21 mouse cellular contexts compared by ENCODE assay signal in the genomic region with DNA sequence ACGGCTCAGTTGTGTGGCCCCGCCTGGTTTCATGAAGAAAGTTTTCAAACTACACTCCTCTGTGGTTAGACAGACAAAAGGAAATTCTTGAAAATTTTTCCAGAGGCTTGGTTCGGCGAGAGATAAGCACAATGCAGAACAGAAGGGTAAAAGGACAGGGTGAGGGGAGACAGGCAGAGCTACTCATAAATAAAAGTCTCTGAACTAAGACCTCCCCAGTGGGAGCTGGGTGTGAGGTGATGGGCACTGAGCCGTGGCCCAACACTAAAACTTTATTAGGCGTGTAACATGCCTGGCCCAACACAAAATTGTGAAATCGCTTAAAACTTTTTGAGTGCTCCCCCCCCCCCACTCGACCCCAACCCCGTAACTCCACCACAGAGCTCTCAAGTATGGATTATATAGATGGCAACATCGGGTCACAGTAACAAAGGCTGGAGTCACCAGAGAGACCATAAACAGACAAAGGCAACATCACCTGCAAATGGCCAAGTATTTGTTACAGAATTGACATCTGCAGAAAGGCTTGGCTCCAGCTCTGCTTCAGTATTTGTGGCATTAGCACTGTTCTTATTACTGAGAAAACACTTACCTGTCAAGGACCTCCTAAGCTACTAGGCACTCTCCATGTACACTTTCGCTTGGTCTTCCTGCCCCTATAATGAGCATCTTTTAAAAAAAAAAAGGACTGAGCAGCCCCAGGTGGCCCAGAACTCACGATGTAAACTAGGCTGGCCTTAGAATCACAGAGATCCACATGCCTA.
DNase-seq lines count a peak whose midpoint lies in the region; ATAC-seq and TF ChIP-seq lines count a peak whose summit lies in the region.
"Had no signal": no experiment of that assay in that cellular context is flagged by ENCODE, and none has a peak within 500 bp of the region (broad histone marks: within the 10 kb centered on the region; RNA-seq: fewer than 3 reads in every experiment).

No protein-coding gene starts in this region.

- H3K4me1 ChIP-seq in heart, adult 2 months (ENCODE audit: control insufficient read depth, insufficient read depth, low read length) = peaks cover 15% of the 10 kb centered on the region
- peaks cover 36% of the 10 kb centered on the region for H3K4me1 ChIP-seq in kidney, embryonic 14.5 days (ENCODE audit: control insufficient read depth, insufficient read depth, low read length)
- H3K4me1 ChIP-seq in lung, postnatal 0 days (ENCODE audit: insufficient read depth, low read depth, low read length) = peaks cover 25% of the 10 kb centered on the region
- H3K4me1 ChIP-seq: hindbrain, embryonic 10.5 days; liver, embryonic 15.5 days; midbrain, embryonic 12.5 days had no signal

- no peak overlapping the region for H3K9ac ChIP-seq in heart, adult 2 months (ENCODE audit: low read depth, low read length)
- H3K9ac ChIP-seq in kidney, embryonic 14.5 days (ENCODE audit: low read depth, low read length) = no peak overlapping the region
- no peak overlapping the region for H3K9ac ChIP-seq in lung, postnatal 0 days (replicated peaks; ENCODE audit: low read depth)
- H3K9ac ChIP-seq: embryonic facial prominence, embryonic 15.5 days; heart, embryonic 13.5 days; limb, embryonic 15.5 days; liver, embryonic 15.5 days; midbrain, embryonic 12.5 days had no signal

- no peak for DNase-seq in heart, adult 2 months
- no peak for DNase-seq in heart, postnatal 36 days
- no peak for DNase-seq in kidney, adult 18-20 months
- DNase-seq in lung, postnatal 0 days (ENCODE audit: low spot score) = peak; percentile 51
- no peak for DNase-seq in lung, postnatal 36 days
- peak; percentile 35 for DNase-seq in mesoderm, embryonic 11.5 days (ENCODE audit: low read depth, low spot score)
- DNase-seq in yolk sac, embryonic 10.5 days (ENCODE audit: low spot score) = no peak
- DNase-seq: cerebellum, adult 9-10 months; layer of hippocampus, postnatal 36 days; retina, postnatal 1 day; right cerebral cortex, postnatal 4 days; thymus, postnatal 14 days had no signal

- ATAC-seq in kidney, embryonic 14.5 days (ENCODE audit: low FRiP score, low TSS enrichment) = peak; percentile 90
- ATAC-seq in lung, postnatal 0 days = peak; percentile 29
- ATAC-seq: forebrain, embryonic 16.5 days had no signal

- intact Hi-C loops in heart, adult 2 months (cut with DNase I) = no loop called here
- intact Hi-C loops in heart, postnatal 36 days (cut with DNase I) = no loop called here

- TF ChIP-seq POLR2A in heart, adult 2 months (IDR thresholded peaks at IDR 0.05; ENCODE audit: insufficient read depth, low read depth, low read length) = no peak

- H3K27ac ChIP-seq in heart, adult 2 months = peak overlapping the region; percentile 54
- peak overlapping the region; percentile 62; the same call in 1 of the 2 replicates for H3K27ac ChIP-seq in kidney, embryonic 14.5 days (ENCODE audit: low read depth, low read length)
- peak overlapping the region; percentile 5 for H3K27ac ChIP-seq in lung, postnatal 0 days (ENCODE audit: low read length)
- H3K27ac ChIP-seq: embryonic facial prominence, embryonic 15.5 days; heart, embryonic 13.5 days; hindbrain, embryonic 10.5 days; layer of hippocampus, adult 2 months; limb, embryonic 15.5 days; liver, embryonic 15.5 days; midbrain, embryonic 12.5 days had no signal

- no peak overlapping the region for H3K4me3 ChIP-seq in heart, adult 2 months
- H3K4me3 ChIP-seq in kidney, embryonic 14.5 days (ENCODE audit: low read length) = no peak overlapping the region
- no peak overlapping the region for H3K4me3 ChIP-seq in lung, postnatal 0 days (ENCODE audit: low read depth, low read length)
- H3K4me3 ChIP-seq: embryonic facial prominence, embryonic 15.5 days; heart, embryonic 13.5 days; hindbrain, embryonic 10.5 days; layer of hippocampus, adult 2 months; limb, embryonic 15.5 days; liver, embryonic 15.5 days; midbrain, embryonic 12.5 days had no signal

- TF ChIP-seq CTCF in heart, adult 2 months (IDR thresholded peaks at IDR 0.05) = no peak
- no peak for TF ChIP-seq CTCF in lung, postnatal 0 days (IDR thresholded peaks at IDR 0.05)

- TF ChIP-seq EP300 in heart, adult 2 months (IDR thresholded peaks at IDR 0.05; ENCODE audit: insufficient read depth, low read depth, low read length) = no peak
- TF ChIP-seq EP300 in lung, postnatal 0 days (IDR thresholded peaks at IDR 0.05) = 0 out of 2 replicates have a peak, but pooled peaks have one; percentile 32

- no peaks in the 10 kb centered on the region for H3K79me2 ChIP-seq in heart, adult 2 months (replicated peaks; ENCODE audit: control insufficient read depth, insufficient read depth, low read length)

- no peak overlapping the region; the same call in 1 of the 2 replicates for H3K4me2 ChIP-seq in kidney, embryonic 14.5 days (replicated peaks; ENCODE audit: low read depth, low read length)
- no peak overlapping the region for H3K4me2 ChIP-seq in lung, postnatal 0 days (replicated peaks; ENCODE audit: low read depth, low read length)
- H3K4me2 ChIP-seq: embryonic facial prominence, embryonic 15.5 days; heart, embryonic 13.5 days; limb, embryonic 15.5 days; liver, embryonic 15.5 days; midbrain, embryonic 12.5 days had no signal

- no peaks in the 10 kb centered on the region for H3K27me3 ChIP-seq in heart, adult 2 months (ENCODE audit: control insufficient read depth, insufficient read depth, low read length)
- no peaks in the 10 kb centered on the region for H3K27me3 ChIP-seq in kidney, embryonic 14.5 days (ENCODE audit: control insufficient read depth, insufficient read depth, low read length)
- no peaks in the 10 kb centered on the region for H3K27me3 ChIP-seq in lung, postnatal 0 days (replicated peaks; ENCODE audit: insufficient read depth, low read length)
- H3K27me3 ChIP-seq: embryonic facial prominence, embryonic 15.5 days; heart, embryonic 13.5 days; limb, embryonic 15.5 days; liver, embryonic 15.5 days; midbrain, embryonic 12.5 days had no signal

- WGBS in heart, adult 2 months = 76% methylated on average over 12 of the region's 12 CpGs
- 28% methylated on average over 12 of the region's 12 CpGs for WGBS in kidney, embryonic 14.5 days
- 36% methylated on average over 12 of the region's 12 CpGs for WGBS in lung, postnatal 0 days

- peaks cover 26% of the 10 kb centered on the region for H3K36me3 ChIP-seq in heart, adult 2 months (ENCODE audit: control insufficient read depth, insufficient read depth, low read length)
- H3K36me3 ChIP-seq in kidney, embryonic 14.5 days (ENCODE audit: control insufficient read depth, insufficient read depth, low read length) = no peaks in the 10 kb centered on the region; the same call in 1 of the 2 replicates
- no peaks in the 10 kb centered on the region for H3K36me3 ChIP-seq in lung, postnatal 0 days (ENCODE audit: insufficient read depth, low read length)
- H3K36me3 ChIP-seq: embryonic facial prominence, embryonic 15.5 days; liver, embryonic 15.5 days; midbrain, embryonic 12.5 days had no signal

- H3K9me3 ChIP-seq in kidney, embryonic 14.5 days (ENCODE audit: control insufficient read depth, low read length) = no peaks in the 10 kb centered on the region
- no peaks in the 10 kb centered on the region for H3K9me3 ChIP-seq in lung, postnatal 0 days (ENCODE audit: low read length)
- H3K9me3 ChIP-seq: embryonic facial prominence, embryonic 15.5 days; heart, embryonic 13.5 days; hindbrain, embryonic 10.5 days; limb, embryonic 15.5 days; liver, embryonic 15.5 days; midbrain, embryonic 12.5 days had no signal

Comparison
In these comparisons a context has a peak if more than half of its experiments do, and no peak if none do; other contexts are left out.
1. DNase-seq: peak in lung, postnatal 0 days (single experiment) and mesoderm, embryonic 11.5 days (single experiment); none in heart, adult 2 months (0 of 2), heart, postnatal 36 days (0 of 2), kidney, adult 18-20 months (single experiment), lung, postnatal 36 days (single experiment) and yolk sac, embryonic 10.5 days (single experiment).
2. H3K27ac ChIP-seq: peak in every context shown above with its lines; median percentile 62 in kidney, embryonic 14.5 days; 54 in heart, adult 2 months; 5 in lung, postnatal 0 days.